Mouse (Mus musculus) hindbrain, postnatal 0 days (tissue): ENCODE measurements at regions not wholly inside any gene's neighbourhood (a gene's known extent, or its start where the extent isn't known, plus 50 kb on each side); places are given as distances from the start of the nearest gene placed in this dataset.

Source experiments
- ATAC-seq: fragments of 200-750 bp; cut with Nextera tagmentation; 2 replicates; pipeline ENCODE4 v1.8.0; 2017; ENCODE audit warnings: mild to moderate bottlenecking, moderate TSS enrichment, moderate library complexity
- DNase-seq: peaks from one replicate; pipeline ENCODE4 v3.0.0-alpha.2; 2015; ENCODE audit warnings: low spot score
- H3K27ac ChIP-seq: fragments of 300-500 bp; sonication (generic); 2 replicates; pipeline ENCODE4 v1.5.1; 2014; ENCODE audit warnings: mild to moderate bottlenecking
- H3K27me3 ChIP-seq: fragments of 300-500 bp; sonication (generic); 2 replicates; pipeline ENCODE4 v1.6.1; 2014; ENCODE audit warnings: low read length, mixed read lengths; ENCODE audit not compliant: insufficient read depth
- H3K36me3 ChIP-seq: fragments of 300-500 bp; sonication (generic); 2 replicates; pipeline ENCODE4 v1.6.1; 2014; ENCODE audit warnings: low read length, mixed read lengths; ENCODE audit not compliant: insufficient read depth
- H3K4me1 ChIP-seq: fragments of 300-500 bp; sonication (generic); 2 replicates; pipeline ENCODE4 v1.6.1; 2014; ENCODE audit warnings: antibody characterized with exemption, low read length, mixed read lengths; ENCODE audit not compliant: insufficient read depth
- H3K4me2 ChIP-seq: fragments of 300-500 bp; sonication (generic); 2 replicates; pipeline ENCODE4 v1.6.1; 2014; ENCODE audit warnings: low read depth, mild to moderate bottlenecking, low read length, moderate library complexity, mixed read lengths
- H3K4me3 ChIP-seq: fragments of 300-500 bp; sonication (generic); 2 replicates; pipeline ENCODE4 v1.5.1; 2014; ENCODE audit warnings: low read length
- H3K9ac ChIP-seq: fragments of 300-500 bp; sonication (generic); replicated peaks from 2 replicates; pipeline ENCODE4 v1.6.1; 2014; ENCODE audit warnings: mild to moderate bottlenecking, low read length, moderate library complexity, mixed read lengths
- H3K9me3 ChIP-seq: fragments of 300-500 bp; sonication (generic); 2 replicates; pipeline ENCODE4 v1.6.1; 2016; ENCODE audit warnings: low read length, mixed read lengths
- CTCF ChIP-seq: IDR thresholded peaks from 2 replicates; pipeline ENCODE4 v1.5.1; 2016; ENCODE audit warnings: antibody characterized with exemption, control low read depth, low read depth
- WGBS: fragments of 180-500 bp; shearing (Covaris S2); extraction: QIAGEN DNeasy Blood & Tissue Kit; methylation state at CpG from one replicate; pipeline ENCODE4 v1.1.7; 2014; 5-methylcytosine and 5-hydroxymethylcytosine counted together

DNA sequence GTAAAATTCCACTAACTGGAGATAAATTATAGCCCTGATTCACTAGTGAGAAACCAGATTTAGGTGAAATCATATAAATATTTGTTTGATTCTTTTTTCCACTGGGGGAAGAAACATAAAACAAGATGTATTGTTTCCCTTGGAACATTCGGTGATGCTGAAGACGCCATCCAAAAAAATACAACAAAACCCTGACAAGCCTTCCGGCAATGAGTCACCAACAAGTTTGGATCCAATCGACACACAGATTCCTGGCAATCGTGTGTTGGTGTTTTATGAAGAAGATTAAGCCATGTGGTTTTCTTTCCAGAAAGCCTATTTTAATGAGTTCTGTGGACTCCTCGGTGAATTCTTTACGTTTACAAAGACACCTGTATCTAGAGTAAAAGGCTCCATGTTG lies 157.2 kb upstream of the Supt20 start:
- Histone ChIP-seq H3K27ac (no peak overlapping the region), H3K9me3 (no peaks in the 10 kb centered on the region), H3K4me3 (no peak overlapping the region), H3K27me3 (no peaks in the 10 kb centered on the region), H3K4me1 (no peaks in the 10 kb centered on the region), H3K9ac (no peak overlapping the region), H3K36me3 (no peaks in the 10 kb centered on the region), H3K4me2 (no peak overlapping the region)
- DNase-seq = no peak
- 81% methylated on average over 7 of the region's 7 CpGs for WGBS
- TF ChIP-seq CTCF = no peak
- no peak for ATAC-seq

DNA sequence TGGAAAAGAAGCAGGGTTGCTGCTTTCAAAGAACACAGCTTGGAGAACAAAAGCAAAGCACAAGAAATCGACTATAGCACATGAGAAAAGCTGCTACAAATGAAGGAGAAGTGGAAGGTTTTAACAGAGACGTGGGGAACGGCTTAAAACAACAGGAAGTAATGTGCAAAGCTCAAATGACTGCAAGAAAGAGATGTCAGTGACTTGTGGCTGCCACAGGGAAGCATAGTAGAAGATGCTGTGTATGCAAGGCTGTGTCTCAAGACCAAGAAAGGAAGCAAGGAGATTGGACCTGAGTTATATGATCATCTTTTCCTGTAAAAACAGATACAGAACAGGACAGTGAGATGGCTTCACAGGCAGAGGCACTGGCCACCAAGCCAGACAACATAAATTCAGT lies 154.6 kb upstream of the Supt20 start:
- ATAC-seq = no peak
- no peak overlapping the region for H3K4me3 ChIP-seq
- H3K9me3 ChIP-seq = no peaks in the 10 kb centered on the region
- H3K36me3 ChIP-seq = no peaks in the 10 kb centered on the region
- H3K4me1 ChIP-seq = no peaks in the 10 kb centered on the region; the same call in 1 of the 2 replicates
- no peak overlapping the region for H3K9ac ChIP-seq
- no peaks in the 10 kb centered on the region for H3K27me3 ChIP-seq
- H3K4me2 ChIP-seq = no peak overlapping the region
- WGBS = 61% methylated on average over 3 of the region's 3 CpGs
- DNase-seq = no peak
- no peak overlapping the region for H3K27ac ChIP-seq
- no peak for TF ChIP-seq CTCF

DNA sequence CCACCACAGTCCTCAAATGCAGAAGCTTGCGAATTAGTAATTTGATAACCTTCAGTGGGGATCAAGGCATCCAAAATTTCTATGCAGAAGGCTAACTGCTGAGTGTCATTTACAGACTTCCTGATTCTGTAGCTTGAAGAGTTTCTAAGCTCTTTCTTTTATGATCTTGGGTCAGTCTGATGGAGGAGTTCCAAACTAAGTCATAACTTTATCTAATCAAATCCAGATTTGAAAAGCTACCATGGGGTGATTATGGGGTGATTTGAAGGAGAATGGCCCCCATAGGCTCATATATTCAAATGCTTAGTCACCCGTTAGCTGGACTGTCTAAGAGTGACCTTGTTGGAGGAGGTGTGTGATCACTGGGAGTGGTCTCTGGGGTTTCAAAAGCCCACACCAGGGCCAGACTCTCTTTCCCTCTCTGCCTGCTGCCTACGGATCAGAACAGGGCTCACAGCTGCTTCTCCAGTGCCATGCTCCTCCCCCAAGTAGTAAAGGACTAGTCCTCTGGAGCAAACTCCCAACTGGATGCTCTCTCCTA lies 152.0 kb upstream of the Supt20 start:
- no peak overlapping the region for H3K27ac ChIP-seq
- no peak for TF ChIP-seq CTCF
- DNase-seq (no peak), ATAC-seq (no peak)
- 78% methylated on average over 3 of the region's 3 CpGs for WGBS
- H3K4me1 ChIP-seq = no peaks in the 10 kb centered on the region; the same call in 1 of the 2 replicates
- H3K36me3 ChIP-seq = no peaks in the 10 kb centered on the region
- H3K9me3 ChIP-seq = no peaks in the 10 kb centered on the region
- H3K4me2 ChIP-seq = no peak overlapping the region
- no peaks in the 10 kb centered on the region for H3K27me3 ChIP-seq
- no peak overlapping the region for H3K4me3 ChIP-seq
- H3K9ac ChIP-seq = no peak overlapping the region

DNA sequence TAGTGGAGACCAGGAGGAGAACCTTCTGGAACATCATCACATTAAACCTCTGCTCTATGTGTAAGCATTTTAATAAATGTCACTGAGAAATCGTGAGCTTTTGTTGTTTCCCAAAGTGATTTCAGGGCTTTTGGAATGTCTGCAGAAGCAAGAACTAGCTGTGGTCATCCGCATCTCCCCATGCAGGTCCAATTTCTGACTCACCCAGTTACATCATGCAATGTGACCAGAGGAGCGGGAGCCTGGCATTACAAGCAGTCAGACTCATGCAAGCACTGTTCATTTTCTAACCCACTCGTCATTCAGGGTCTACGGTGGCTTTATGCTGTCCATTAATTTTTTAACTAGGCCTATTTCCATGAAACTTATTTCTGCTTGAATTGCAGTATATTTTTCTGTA lies 151.2 kb upstream of the Supt20 start:
- ATAC-seq (no peak), DNase-seq (no peak)
- H3K27me3 ChIP-seq = no peaks in the 10 kb centered on the region
- H3K9me3 ChIP-seq = no peaks in the 10 kb centered on the region
- H3K27ac ChIP-seq = no peak overlapping the region
- no peak overlapping the region for H3K9ac ChIP-seq
- no peaks in the 10 kb centered on the region for H3K36me3 ChIP-seq
- H3K4me1 ChIP-seq = no peaks in the 10 kb centered on the region; the same call in 1 of the 2 replicates
- 89% methylated on average over 5 of the region's 5 CpGs for WGBS
- no peak for TF ChIP-seq CTCF
- H3K4me2 ChIP-seq = no peak overlapping the region
- H3K4me3 ChIP-seq = no peak overlapping the region

DNA sequence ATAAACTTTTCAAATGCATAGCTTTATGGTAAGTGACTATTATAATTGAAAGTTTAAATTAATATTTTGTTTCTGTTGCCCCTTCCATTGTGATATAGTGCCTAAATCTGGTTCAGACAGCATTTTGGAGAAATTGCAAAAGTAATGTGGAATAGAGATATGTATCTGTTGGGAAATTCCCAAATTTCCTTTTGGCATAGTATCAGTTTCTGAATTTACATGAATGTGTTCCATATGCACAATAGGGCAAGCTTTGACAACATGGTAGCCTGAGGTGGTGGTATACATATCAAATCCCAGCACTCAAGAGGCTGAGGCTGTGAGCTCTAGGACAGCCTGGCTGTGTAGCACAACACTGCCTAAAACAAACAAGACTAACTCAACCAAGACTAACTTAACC lies 147.2 kb upstream of the Supt20 start:
- Histone ChIP-seq H3K27ac (no peak overlapping the region), H3K27me3 (no peaks in the 10 kb centered on the region), H3K9me3 (no peaks in the 10 kb centered on the region), H3K36me3 (no peaks in the 10 kb centered on the region), H3K9ac (no peak overlapping the region), H3K4me3 (no peak overlapping the region), H3K4me1 (no peaks in the 10 kb centered on the region; the same call in 1 of the 2 replicates), H3K4me2 (no peak overlapping the region)
- DNase-seq = no peak
- TF ChIP-seq CTCF = no peak
- ATAC-seq = no peak

DNA sequence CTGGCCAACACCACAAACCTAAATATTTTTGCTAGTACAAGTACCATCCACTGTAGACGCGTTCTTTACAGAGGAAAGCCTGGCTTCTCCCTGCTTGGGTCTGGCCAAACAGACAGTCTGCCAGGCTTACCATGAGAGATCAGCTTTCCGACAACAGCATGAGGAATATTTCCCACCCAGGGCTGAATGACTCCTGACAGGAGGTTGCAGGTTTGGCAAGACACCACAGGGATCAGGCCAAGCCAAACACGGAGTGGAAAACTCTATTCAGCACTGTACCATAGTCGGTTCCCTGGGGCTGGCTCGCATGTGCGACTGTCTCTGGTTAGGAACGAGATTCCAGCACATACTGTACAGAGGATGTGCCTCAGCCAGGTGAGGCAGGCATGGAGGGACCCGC lies 140.7 kb upstream of the Supt20 start:
- no peak overlapping the region for H3K27ac ChIP-seq
- no peaks in the 10 kb centered on the region for H3K36me3 ChIP-seq
- no peaks in the 10 kb centered on the region for H3K27me3 ChIP-seq
- TF ChIP-seq CTCF = no peak
- H3K4me1 ChIP-seq = no peaks in the 10 kb centered on the region
- WGBS = 61% methylated on average over 9 of the region's 9 CpGs
- ATAC-seq (no peak), DNase-seq (peak; percentile 6)
- no peak overlapping the region for H3K4me2 ChIP-seq
- no peak overlapping the region for H3K9ac ChIP-seq
- H3K4me3 ChIP-seq = no peak overlapping the region
- no peaks in the 10 kb centered on the region for H3K9me3 ChIP-seq

DNA sequence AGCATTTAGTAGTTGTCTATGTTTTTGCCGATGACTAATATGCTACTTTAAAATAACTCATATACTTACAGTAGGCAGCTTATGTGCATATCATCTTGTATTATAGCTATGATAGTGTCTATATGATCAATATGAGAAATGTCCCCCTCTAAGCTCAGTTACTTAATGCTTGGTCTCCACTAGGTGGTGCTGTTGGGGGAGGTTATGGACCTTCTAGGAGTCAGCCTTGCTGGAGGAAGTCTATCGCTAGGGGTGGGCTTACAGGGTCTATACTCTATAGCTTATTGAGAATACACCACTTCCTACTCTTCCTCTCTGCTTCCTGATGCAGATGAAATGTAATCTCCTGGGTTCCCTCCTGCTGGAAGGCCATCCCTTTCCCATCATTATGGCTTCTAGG lies 136.7 kb upstream of the Supt20 start:
- 89% methylated on average over 2 of the region's 2 CpGs for WGBS
- H3K9me3 ChIP-seq = no peaks in the 10 kb centered on the region
- H3K9ac ChIP-seq = no peak overlapping the region
- H3K4me1 ChIP-seq = no peaks in the 10 kb centered on the region
- ATAC-seq = no peak
- no peak overlapping the region for H3K4me2 ChIP-seq
- no peak overlapping the region for H3K4me3 ChIP-seq
- no peak overlapping the region for H3K27ac ChIP-seq
- no peaks in the 10 kb centered on the region for H3K27me3 ChIP-seq
- no peaks in the 10 kb centered on the region for H3K36me3 ChIP-seq
- DNase-seq = no peak
- TF ChIP-seq CTCF = no peak
